Mouse (Mus musculus): ENCODE results near the gene Parp11. TPM values are rescaled to one million over a fixed set of nuclear protein-coding genes. Genes with fewer than 3 reads are reported as not detected.

The Parp11 gene
- polyA plus RNA-seq (2017; shearing (Covaris generic)) = 10 to 100 TPM; 33.3 to 66.4 (median 57.1) TPM

DNA sequence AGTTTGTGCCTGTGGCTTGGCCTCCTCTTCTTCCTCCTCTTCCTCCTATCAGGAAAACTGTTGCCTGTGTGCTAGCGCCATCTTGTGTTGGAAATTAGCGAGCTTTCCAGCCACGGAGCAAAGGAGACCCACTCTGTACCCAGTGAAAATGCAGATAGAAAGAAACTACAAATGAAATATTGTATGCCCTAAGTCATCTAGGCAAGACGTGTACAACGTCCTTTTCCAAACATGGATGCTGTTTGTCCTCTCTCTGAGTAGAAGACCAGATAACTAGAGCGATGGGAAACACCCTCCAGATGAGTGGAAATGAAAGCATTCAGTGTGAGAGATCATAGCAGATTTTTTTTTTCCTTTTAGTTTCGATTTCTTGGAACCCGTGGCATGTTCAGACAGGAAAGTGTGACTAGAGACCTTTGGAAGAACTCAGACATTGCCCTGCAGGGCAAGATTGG is at the start of gene Parp11:
Gene Parp11 (plus strand): TSS at position 405 of the 455 bp plus-strand sequence.
- peak; percentile 93 for ATAC-seq

DNA sequence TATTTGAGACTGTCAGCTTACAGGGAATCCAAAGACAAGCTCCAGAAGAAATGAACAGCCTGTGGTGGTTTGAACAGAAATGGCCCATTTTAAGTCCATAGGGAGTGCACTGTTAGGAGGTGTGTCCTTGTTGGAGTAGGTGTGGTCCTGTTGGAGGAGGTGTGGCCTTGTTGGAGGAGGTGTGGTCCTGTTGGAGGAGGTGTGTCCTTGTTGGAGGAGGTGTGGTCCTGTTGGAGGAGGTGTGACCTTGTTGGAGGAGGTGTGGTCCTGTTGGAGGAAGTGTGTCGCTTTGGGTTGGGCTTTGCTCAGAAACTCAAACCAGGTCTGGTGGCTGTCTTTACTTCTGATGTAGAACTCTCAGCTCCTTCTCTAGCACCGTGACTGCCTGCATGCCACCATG is 48.6 kb upstream of the Parp11 start:
- ATAC-seq = no peak

- no peak for ATAC-seq
Observed at GRCm38 (mm10) chr6:127401419-127401818, 45.2 kb upstream of the Parp11 start.

DNA sequence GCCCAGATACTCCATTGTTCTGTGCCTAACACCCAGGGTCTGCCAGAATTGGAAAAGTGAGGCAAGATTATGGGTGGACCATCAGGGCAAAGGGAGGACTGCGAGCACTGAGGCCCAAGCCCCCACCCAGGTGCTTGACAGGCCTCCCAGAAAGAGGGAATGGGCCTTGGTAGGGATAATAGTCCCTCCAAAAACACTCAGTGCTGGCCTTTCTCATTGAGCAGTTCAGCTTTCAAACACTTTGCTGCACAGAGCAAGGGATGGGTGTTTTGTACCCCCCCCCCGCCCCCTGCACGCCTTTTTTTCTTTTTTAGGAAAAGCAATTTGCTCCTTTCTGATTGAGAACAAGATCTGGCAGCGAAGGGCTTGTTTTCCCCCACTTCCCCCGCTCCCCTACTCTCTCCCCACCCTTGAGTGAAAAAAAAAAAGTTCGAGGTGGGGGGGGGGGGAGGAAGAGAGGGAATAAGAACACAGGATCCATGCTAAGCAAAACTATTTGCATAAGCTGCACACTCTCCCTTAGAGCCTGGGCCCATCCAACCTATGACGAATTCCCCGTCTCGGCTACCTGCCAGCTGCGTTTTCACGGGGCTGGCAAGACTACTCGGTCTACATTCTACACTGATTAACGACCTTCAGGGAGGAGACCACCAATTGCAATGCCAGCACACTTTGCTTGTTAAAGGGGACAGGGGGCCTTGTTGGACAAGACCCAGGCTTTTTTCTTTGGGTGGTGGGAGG is 42.4 kb upstream of the Parp11 start:
- ATAC-seq = no peak

GRCm38 (mm10) chr6:127405682-127406081 is 41.0 kb upstream of the Parp11 start:
- ATAC-seq = no peak

- ATAC-seq = no peak
Observed at GRCm38 (mm10) chr6:127407742-127408141, 38.9 kb upstream of the Parp11 start.

GRCm38 (mm10) chr6:127417525-127418184 is 29.0 kb upstream of the Parp11 start:
- ATAC-seq = no peak

DNA sequence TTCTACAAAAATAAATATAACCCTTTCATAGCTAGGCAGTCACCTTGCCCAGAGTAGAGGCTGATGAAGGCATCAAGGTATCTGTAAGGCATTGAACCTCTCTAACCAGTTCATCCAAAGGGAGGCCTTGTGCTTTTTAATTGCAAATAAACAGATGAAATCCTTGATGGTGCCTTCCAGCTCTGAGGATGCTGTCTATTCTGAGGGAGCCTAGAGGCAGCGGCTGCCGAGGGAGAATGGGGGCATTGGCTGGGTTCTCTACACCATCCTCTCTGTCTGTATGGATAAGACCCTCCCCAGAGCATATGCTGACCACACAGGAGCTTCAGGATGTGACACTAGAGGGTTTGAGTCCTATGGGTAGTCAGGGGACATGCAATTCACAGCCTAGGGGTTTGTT is 28.3 kb upstream of the Parp11 start:
- no peak for ATAC-seq

DNA sequence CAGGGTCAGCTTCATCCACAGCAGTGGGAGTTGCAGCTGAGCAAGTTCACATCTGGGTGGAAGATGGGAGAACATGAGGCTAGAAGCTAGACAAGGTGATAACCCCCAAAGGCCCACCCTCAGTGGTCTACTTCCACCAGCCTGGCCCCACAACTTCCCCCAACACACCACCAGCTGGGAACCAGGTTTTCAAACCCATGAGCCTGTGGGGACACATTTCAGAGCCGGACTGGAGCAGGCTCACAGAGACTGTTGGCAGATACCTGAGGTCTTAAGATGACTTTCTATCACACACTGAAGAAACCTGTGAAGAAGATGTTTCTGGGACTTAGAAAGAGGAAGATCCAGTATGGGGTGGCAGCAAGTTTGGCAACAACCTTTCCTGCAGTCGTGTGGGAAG is 26.5 kb upstream of the Parp11 start:
- ATAC-seq = no peak

DNA sequence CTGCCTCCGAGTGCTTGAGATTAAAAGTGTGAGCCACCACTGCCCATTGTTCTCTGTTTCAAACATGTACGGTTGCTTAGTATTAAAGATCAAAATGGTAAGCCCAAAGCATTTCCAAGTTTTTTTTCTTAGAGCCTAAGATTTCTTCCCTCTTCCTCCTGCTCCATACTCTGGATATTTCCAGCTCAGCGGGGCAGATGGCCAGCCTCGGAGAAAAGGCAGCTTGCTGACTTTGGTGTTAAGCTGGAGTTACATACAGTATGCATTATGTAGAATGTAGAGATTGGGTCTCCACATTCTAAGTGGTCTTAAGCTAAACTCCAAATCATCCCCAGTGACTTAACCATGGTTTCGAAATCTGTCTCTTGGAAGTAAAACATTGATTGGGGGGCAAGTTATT is 21.5 kb upstream of the Parp11 start:
- ATAC-seq = no peak

DNA sequence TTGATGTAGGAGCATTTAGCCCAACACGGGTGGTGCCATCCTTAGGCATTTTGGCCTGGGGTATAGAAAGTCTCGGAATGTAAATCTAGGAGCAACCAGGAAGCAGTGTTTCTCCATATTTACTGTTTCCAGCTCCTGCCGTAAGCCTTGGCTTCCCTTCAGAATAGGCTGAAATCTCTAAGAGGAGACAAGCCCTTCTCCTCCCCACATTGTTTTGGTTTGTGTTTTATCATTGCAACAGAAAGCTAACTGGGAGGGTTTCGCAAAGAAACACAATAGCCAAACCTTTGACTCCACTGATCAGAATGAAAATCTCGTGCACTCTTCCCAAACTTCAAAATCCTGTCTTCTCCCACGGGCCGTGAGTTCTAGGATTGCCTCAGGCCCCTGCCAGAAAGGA is 15.9 kb upstream of the Parp11 start:
- ATAC-seq = no peak

DNA sequence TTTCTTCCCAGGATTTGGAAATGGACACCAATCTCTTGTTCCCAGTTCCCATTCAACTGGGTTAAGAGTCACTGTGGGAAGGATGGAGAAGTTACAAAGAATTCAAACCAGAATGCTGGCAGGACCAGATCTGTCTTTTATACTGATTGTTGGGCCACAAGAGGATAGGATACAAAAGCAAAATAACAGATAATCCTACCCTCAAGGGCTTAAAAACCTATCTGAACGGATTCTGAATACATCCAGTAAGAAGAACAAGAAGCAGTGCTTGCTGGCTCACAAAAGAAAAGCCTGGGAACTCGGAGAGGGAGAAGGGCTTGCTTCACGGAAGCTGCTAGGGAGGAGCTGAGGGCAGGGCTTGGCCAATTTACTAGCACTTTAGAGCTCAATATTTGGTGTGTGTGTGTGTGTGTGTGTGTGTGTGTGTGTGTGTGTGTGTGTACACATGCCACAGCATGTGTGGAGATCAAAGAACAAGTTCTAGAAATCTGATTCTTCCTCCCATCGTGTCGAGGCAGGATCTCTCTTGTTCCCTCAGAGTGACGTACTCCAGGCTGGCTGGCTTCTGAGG is 15.4 kb upstream of the Parp11 start:
- ATAC-seq = no peak

- peak; percentile 96 for ATAC-seq
Observed at GRCm38 (mm10) chr6:127433886-127434647, 12.6 kb upstream of the Parp11 start.

GRCm38 (mm10) chr6:127434648-127434984 is 12.0 kb upstream of the Parp11 start:
- no peak for ATAC-seq

DNA sequence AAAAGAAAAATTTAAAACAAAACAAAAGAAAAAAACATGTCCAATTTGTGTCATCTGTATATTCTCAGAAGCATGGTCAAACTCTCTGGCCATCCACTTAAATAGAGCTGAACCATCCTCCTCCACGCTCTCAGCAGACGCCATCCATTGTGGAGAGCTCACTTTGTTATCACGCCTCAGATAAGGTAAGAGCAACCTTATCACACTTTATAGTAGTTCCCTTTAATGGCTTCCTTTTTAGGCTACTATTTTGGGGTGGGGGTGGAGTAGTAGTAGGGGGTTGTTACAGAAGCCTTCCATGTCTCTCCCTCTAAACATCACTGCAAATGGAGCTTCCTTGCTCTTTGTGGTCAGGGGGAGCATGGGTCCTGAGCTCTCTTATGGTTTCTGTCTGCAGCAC is 7.6 kb upstream of the Parp11 start:
- ATAC-seq = no peak

DNA sequence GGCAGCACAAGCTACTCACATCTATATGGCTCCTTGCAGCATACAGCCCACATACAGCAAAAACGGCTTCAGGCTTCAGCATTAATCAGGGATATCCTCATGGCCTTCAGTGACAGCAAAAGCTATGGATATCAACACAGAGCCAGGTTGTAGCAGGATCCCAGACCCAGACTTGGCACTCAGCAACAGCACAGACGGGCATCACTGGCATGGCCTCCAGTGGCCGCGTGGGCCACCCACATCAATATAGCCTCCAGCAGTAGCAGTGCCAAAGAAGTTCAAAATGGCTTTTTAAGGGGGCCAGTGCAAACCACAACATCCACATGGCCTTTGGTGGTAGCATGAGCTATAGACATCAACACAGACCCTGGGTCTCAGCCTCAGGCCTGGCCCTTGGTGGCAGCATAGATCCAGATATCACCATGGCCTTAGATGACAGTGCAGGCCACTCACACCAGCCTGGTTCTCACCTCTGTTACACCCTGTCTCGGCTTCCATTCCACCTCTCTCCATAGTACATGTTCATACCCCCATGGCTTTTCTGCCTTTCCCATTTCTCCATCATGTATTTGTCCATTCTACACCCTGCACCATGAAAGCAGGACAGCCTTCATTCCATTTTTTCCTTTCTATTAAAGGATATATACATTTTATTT is 7.0 kb upstream of the Parp11 start:
- ATAC-seq = no peak

DNA sequence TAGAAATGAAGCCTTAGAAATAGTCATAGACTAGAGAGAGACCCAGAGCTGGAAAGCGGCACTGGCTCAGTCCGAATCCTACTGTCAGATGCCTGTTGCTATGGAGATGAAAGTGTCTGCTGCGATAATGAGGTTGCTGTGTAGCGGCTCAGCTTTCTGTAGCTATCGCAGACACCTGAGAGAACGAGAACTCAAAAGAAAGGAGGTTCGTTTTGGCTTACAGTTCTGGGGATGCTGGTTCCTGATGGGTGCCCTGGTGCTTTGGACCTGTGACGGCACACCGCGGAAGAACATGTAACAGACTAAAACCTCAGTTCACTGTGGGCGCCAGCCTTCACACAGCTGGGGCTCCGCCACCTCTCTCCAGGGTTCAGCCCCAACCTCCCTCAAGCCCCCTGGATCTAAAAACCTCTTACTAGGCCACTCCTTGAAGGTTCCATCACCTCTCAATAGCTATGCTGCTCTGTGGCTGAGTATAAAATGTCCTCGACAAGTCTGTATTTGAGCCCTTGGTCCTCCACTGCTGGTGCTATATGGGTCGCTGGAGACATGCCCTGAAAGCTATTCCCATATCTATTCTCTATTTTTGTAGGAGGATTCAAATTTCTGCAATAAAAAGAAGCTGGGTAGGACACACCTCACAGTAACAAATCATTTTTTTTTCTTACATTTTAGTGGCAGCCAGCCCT is 6.1 kb upstream of the Parp11 start:
- ATAC-seq = no peak

DNA sequence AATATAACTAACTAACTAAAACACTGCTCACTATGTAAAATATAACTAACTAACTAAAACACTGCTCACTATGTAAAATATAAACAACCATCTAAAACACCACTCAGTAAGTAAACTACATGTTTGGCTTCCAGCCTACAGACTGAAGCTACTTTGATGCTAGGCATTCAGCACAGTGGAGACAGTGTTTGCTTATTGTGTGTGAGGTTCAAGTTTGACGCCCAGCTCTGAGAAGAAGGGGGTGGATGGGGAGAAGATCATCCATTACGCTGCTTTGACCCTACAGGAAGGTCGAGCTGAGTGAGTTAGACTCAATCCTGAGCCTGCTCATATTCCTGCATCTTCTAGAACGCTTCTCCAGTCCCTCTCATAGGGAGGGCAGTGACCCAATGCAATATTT is 4.1 kb upstream of the Parp11 start:
- no peak for ATAC-seq

DNA sequence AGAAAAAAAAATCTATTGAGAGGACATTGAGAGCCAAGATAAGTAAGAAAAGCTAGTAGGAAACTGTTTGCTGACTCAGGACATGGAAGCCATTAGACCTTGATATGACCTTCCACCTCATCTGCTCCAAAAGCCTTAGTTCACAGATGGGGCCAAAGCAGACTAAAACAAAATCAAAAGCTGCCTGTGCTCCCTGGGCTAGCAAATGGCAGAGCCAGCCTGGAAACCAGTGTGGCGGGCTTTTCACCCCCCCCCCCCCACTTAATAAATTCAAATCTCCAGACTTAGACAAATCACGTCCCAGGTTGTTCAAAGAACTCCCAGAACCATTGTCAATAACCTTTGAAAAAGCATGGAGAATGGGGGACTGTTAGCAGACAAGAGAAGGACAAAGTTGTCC is 2.7 kb upstream of the Parp11 start:
- ATAC-seq = no peak

DNA sequence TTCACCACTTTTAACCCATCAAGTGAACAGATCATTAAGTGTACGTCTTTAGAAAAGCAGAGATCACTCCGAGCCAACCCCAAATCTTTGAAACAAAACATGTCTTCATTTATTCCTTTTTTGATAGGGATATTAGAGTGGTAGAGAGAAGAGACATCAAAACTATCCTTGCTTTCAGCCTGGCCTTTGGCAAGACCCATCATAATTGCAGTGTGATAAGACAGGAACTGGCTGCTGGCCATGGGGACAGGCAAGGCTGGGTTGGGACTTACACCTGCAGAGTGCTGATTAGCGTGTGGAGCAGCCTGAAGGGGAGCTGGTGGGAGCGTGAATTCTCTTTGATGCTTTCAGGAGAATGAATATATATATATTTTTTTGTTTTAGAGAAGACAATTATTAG is 2.2 kb upstream of the Parp11 start:
- ATAC-seq = no peak

DNA sequence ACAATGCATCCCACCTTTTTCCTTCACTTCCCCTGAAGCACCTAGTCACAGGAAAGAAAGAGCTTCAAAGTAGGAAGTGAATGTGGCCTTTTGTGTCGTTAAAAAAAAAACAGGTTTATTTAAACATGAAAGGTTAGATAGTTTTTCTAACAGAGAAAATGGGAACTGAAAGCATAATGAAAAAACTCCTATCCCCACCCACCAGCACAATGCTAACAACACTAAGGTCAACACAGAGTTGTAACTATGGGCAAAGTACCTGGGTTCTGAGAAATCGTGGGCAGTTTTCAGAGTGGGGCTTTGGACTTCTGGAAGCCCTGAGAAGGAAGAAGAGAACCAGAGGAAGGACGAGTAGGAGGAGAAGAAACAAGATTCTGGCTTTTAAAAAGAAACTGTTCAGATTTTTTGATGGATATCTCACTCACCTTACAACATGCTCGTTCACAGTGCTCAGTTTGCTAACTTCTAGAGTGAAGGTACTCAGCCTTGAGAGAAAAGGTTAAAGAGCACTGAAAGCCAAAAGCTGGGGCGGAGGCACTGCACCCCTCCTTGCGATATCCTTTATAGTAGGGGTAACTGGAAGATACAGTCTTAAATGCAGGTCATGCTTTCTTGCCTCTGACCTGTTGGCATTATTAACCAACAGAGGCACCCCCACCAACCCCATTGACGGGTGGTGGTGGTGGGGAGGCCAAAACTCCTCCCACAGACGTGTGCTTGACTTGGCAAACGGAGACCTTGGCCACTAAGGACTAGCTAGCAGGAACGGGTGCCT is 1.2 kb downstream of the Parp11 start:
- peak; percentile 8 for ATAC-seq
